Mouse (Mus musculus): ENCODE measurements around the gene Psmb7.

GRCm38 (mm10) chr2:38612596-38612995 lies 31.3 kb downstream of the Psmb7 start:
- no peak for TF ChIP-seq CTCF (IDR thresholded peaks at IDR 0.05; ENCODE audit: low read depth, low read length)
- TF ChIP-seq POLR2A (IDR thresholded peaks at IDR 0.05; ENCODE audit: borderline replicate concordance, low read depth, low read length) = no peak
